Mouse (Mus musculus) megakaryocyte, embryonic 14.5 days (primary cell): ENCODE measurements around the gene Ghitm.

ENCODE experiments used
- FLI1 ChIP-seq: IDR thresholded peaks from 2 replicates; pipeline ENCODE4 v1.6.1; 2012; ENCODE audit warnings: low read length, inconsistent platforms, mixed read lengths
- GATA1 ChIP-seq: IDR thresholded peaks from 3 replicates; pipeline ENCODE4 v1.6.1; 2012; ENCODE audit warnings: mixed read lengths, low read length, inconsistent platforms, borderline replicate concordance

- TF ChIP-seq GATA1 (no peak), FLI1 (no peak)
Observed at GRCm38 (mm10) chr14:37095556-37095955, 39.5 kb downstream of the Ghitm start.
